Comparison of ENCODE assay signal across 1 mouse cellular context in the genomic region with DNA sequence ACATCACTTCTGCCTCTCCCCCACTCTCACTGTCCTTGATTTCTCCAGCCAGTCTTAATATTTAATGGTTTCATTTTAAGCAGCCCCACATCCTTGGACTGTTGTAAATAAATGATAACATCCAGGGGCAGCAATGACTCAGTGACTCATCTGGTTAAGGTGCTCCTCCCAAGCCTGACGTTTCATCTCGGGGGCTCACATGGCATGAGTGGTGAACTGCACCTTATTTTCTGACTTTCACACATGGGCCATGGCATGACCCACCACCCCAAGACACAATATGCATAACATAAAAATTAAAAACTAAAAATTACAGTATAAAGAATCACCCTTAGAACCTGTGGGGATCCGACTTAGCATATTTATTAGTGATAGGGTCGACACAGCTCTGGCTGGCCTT.
TF ChIP-seq lines count a peak whose summit lies in the region.

No protein-coding gene starts in this region.

TF ChIP-seq in MEL, 35 proteins besides CTCF, POLR2A, EP300 and RAD21 (continued from another document):
- TF ChIP-seq JUND (IDR thresholded peaks at IDR 0.05; ENCODE audit: low read depth, low read length) (no peak), HCFC1 (IDR thresholded peaks at IDR 0.05; ENCODE audit: low read depth, low read length) (0 out of 2 replicates have a peak, but pooled peaks have one; percentile 22), ZKSCAN1 (IDR thresholded peaks at IDR 0.05; ENCODE audit: low read depth, low read length) (no peak), SIN3A (IDR thresholded peaks at IDR 0.05; ENCODE audit: low read length) (peak; percentile 84), MAZ (IDR thresholded peaks at IDR 0.05; ENCODE audit: low read depth, low read length) (peak; percentile 73), MYC (IDR thresholded peaks at IDR 0.05; ENCODE audit: low read depth, low read length) (peak; percentile 82), RCOR1 (IDR thresholded peaks at IDR 0.05; ENCODE audit: low read depth, low read length) (peak; percentile 20; the same call in 1 of the 2 replicates), USF1 (IDR thresholded peaks at IDR 0.05; ENCODE audit: low read depth, low read length) (peak; percentile 33; the same call in 1 of the 2 replicates)
